Mouse (Mus musculus) adrenal gland, postnatal 14 days (tissue): ENCODE data around the gene Speer4e. TPM values are rescaled to one million over a fixed set of nuclear protein-coding genes. Genes with fewer than 3 reads are reported as not detected.

ENCODE experiments used
- total RNA-seq: library from RNA; stranded (reverse); gene quantifications from 2 replicates; pipeline ENCODE4 v1.2.3, GENCODE M21; 2021

Gene Speer4e
- total RNA-seq, 1 experiment from 2014 or later, result not detected

Other genes with a start within 250 kb of the Speer4e start
- gene Gm9758, start 23.5 kb downstream of the Speer4e start, total RNA-seq, result not detected in 2 replicates
- not detected in 2 replicates for gene Gm10354, start 40.5 kb upstream of the Speer4e start, total RNA-seq
- not detected in 2 replicates for gene Gm17019, start 94.6 kb upstream of the Speer4e start, total RNA-seq